Mouse (Mus musculus): ENCODE data around the gene Dhrs7b.

Gene Dhrs7b

GRCm38 (mm10) chr11:60895915-60896314 lies 65.5 kb downstream of the Dhrs7b start:
- no peak for DNase-seq (ENCODE audit: low spot score in 2 of 2)

GRCm38 (mm10) chr11:60902001-60902400 lies 71.6 kb downstream of the Dhrs7b start:
- no peak for DNase-seq (ENCODE audit: low spot score in 2 of 2)

- no peak for DNase-seq (ENCODE audit: low spot score in 2 of 2)
These were observed 72.1 kb downstream of the Dhrs7b start for GRCm38 (mm10) chr11:60902486-60902885.

- DNase-seq (ENCODE audit: low spot score in 2 of 2), result no peak
These were observed 73.2 kb downstream of the Dhrs7b start for GRCm38 (mm10) chr11:60903661-60904061.

- no peak for DNase-seq (ENCODE audit: low spot score in 2 of 2)
These were observed 75.1 kb downstream of the Dhrs7b start for GRCm38 (mm10) chr11:60905407-60906120.

- no peak for DNase-seq (ENCODE audit: low spot score in 2 of 2)
These were observed 76.0 kb downstream of the Dhrs7b start for GRCm38 (mm10) chr11:60906449-60906848.

- no peak for DNase-seq (ENCODE audit: low spot score in 2 of 2)
These were observed 77.6 kb downstream of the Dhrs7b start for GRCm38 (mm10) chr11:60908073-60908472.

- DNase-seq (ENCODE audit: low spot score in 2 of 2), result no peak
These were observed 79.2 kb downstream of the Dhrs7b start for GRCm38 (mm10) chr11:60909626-60910025.
